Mouse (Mus musculus) kidney, postnatal 25 days (tissue): ENCODE results near the gene Rbms3.

Experiments used
- DNase-seq, 2 experiments: peaks; one replicate each; pipeline ENCODE4 v3.0.0; 2021; ENCODE audit warnings: mixed read lengths in 2 of 2

The Rbms3 gene

GRCm38 (mm10) chr9:116876786-116877185 is 752.9 kb downstream of the Rbms3 start:
- DNase-seq, result peak; percentile 49 to 55

- no peak for DNase-seq
Measured at GRCm38 (mm10) chr9:116873976-116874320, 755.8 kb downstream of the Rbms3 start.

- DNase-seq, result peak; percentile 29 to 49
Measured at GRCm38 (mm10) chr9:116873033-116873975, 756.4 kb downstream of the Rbms3 start.

GRCm38 (mm10) chr9:116872346-116872745 is 757.4 kb downstream of the Rbms3 start:
- no peak for DNase-seq

GRCm38 (mm10) chr9:116871576-116871975 is 758.1 kb downstream of the Rbms3 start:
- no peak for DNase-seq

GRCm38 (mm10) chr9:116866060-116866459 is 763.7 kb downstream of the Rbms3 start:
- DNase-seq, result no peak

GRCm38 (mm10) chr9:116863626-116864025 is 766.1 kb downstream of the Rbms3 start:
- DNase-seq, result peak; percentile 42 to 59

GRCm38 (mm10) chr9:116862341-116862740 is 767.4 kb downstream of the Rbms3 start:
- no peak for DNase-seq

- DNase-seq, result no peak
Measured at GRCm38 (mm10) chr9:116857861-116858595, 771.7 kb downstream of the Rbms3 start.

- no peak for DNase-seq
Measured at GRCm38 (mm10) chr9:116857151-116857550, 772.6 kb downstream of the Rbms3 start.

- no peak for DNase-seq
Measured at GRCm38 (mm10) chr9:116855744-116856143, 774.0 kb downstream of the Rbms3 start.

GRCm38 (mm10) chr9:116848905-116849304 is 780.8 kb downstream of the Rbms3 start:
- DNase-seq, result no peak

- DNase-seq, result no peak
Measured at GRCm38 (mm10) chr9:116848166-116848565, 781.5 kb downstream of the Rbms3 start.

- DNase-seq, result peak; percentile 79 to 87
Measured at GRCm38 (mm10) chr9:116847241-116848135, 782.2 kb downstream of the Rbms3 start.

- DNase-seq, result no peak
Measured at GRCm38 (mm10) chr9:116834949-116835348, 794.8 kb downstream of the Rbms3 start.

- DNase-seq, result no peak
Measured at GRCm38 (mm10) chr9:116833677-116834076, 796.0 kb downstream of the Rbms3 start.

GRCm38 (mm10) chr9:116832822-116833221 is 796.9 kb downstream of the Rbms3 start:
- no peak for DNase-seq

GRCm38 (mm10) chr9:116831386-116831785 is 798.3 kb downstream of the Rbms3 start:
- peak; percentile 14 to 49 for DNase-seq

- no peak for DNase-seq
Measured at GRCm38 (mm10) chr9:116829929-116830328, 799.8 kb downstream of the Rbms3 start.

GRCm38 (mm10) chr9:116821601-116822000 is 808.1 kb downstream of the Rbms3 start:
- no peak for DNase-seq

- no peak for DNase-seq
Measured at GRCm38 (mm10) chr9:116817196-116817595, 812.5 kb downstream of the Rbms3 start.

- DNase-seq, result no peak
Measured at GRCm38 (mm10) chr9:116814495-116815094, 815.1 kb downstream of the Rbms3 start.
